Mouse (Mus musculus) testis, adult 2 months (tissue): ENCODE measurements at regions not wholly inside any gene's neighbourhood (a gene's known extent, or its start where the extent isn't known, plus 50 kb on each side); places are given as distances from the start of the nearest gene placed in this dataset.

Experiments
- CTCF ChIP-seq: fragments of 200-500 bp; IDR thresholded peaks from 2 replicates; pipeline ENCODE4 v1.5.1; 2012; ENCODE audit warnings: low read depth, mild to moderate bottlenecking, inconsistent platforms, low read length, moderate library complexity; ENCODE audit not compliant: control insufficient read depth, insufficient read depth, insufficient replicate concordance
- POLR2A ChIP-seq: fragments of 200-500 bp; IDR thresholded peaks from 2 replicates; pipeline ENCODE4 v1.6.1; 2012; ENCODE audit warnings: low read depth, mild to moderate bottlenecking, inconsistent platforms, low read length, moderate library complexity; ENCODE audit not compliant: control insufficient read depth

- TF ChIP-seq POLR2A, result no peak
- no peak for TF ChIP-seq CTCF
Observed at GRCm38 (mm10) chr19:14371360-14371759, 226.5 kb downstream of the Tle4 start.
